Mouse (Mus musculus): ENCODE measurements around the gene Slc37a3. TPM values are rescaled to one million over a fixed set of nuclear protein-coding genes. Genes with fewer than 3 reads are reported as not detected.

Gene Slc37a3
- polyA plus RNA-seq, 2 experiments = 42.8 to 62.6 TPM

DNA sequence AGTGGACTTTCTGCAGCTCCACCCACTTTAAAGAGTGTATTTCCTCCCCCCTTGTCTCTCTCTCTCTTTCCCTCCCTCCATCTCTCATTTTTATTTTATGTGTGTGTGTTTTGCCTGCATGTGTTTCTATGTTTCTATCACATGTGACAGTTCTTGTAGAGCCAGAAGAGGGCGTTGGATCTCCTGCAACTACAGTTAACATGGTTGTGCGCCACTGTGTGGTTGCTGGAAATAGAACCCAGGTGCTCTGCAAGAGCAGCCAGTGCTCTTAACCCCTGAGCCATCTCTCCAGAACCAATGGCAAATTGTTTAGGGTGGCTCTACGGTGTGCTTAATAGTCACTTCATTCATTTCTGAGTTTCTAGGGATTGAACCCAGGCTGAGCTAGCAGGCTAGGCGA, 81.0 kb downstream of the Slc37a3 start:
- H3K4me3 ChIP-seq (replicated peaks; ENCODE audit: low read length) = no peak overlapping the region
- H3K4me2 ChIP-seq (replicated peaks; ENCODE audit: low read depth, low read length, severe bottlenecking) = peak overlapping the region; percentile 39; the same call in 1 of the 2 replicates
- H3K27ac ChIP-seq (replicated peaks; ENCODE audit: low read depth, low read length) = peak overlapping the region; percentile 56; the same call in 1 of the 2 replicates

DNA sequence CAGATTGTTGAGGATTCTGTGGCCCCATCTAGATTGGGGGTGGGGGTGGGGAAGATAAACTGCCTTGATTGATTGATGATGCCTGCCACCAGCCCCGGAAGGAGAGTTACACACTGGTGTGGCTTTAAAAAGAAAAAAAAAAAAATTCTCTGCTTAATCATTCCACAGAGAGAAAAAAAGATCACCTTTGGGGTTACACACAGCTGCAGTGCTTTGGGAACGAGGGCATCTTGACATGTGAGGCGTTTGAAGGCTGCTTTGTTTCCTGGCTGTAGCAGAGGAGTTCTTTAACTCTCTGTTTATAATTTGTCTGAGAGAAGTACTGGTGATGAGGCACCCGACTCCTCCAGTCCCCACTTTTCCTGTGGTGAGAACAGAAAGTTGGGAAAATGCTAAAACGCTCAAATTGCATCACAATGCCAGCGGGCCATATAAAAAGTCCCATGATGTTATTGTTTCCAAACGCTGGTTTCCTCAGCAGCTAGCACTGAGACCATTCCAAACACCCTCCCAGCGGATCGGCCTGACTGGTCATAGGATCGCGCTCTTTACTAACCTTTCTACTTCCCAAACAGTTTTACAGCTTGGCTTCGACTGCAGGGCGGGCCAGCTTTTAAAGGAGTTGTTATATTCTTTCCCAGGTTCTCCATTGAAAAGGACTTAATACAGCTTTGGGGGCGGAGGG, 81.6 kb downstream of the Slc37a3 start:
- peak overlapping the region; percentile 56 for H3K27ac ChIP-seq (replicated peaks; ENCODE audit: low read depth, low read length)
- DNase-seq (ENCODE audit: low spot score) (peak; percentile 42), ATAC-seq (ENCODE audit: low FRiP score, low read depth) (peak; percentile 81)
- no peak for TF ChIP-seq POLR2A (IDR thresholded peaks at IDR 0.05; ENCODE audit: borderline replicate concordance, extremely low read depth, insufficient read depth, insufficient read length)
- no peaks in the 10 kb centered on the region for H3K36me3 ChIP-seq (ENCODE audit: control insufficient read depth, insufficient read depth, low read length)
- 0 out of 2 replicates have a peak overlapping the region, but pooled peaks have one; percentile 4 for H3K4me3 ChIP-seq (replicated peaks; ENCODE audit: low read length)
- H3K4me2 ChIP-seq (replicated peaks; ENCODE audit: low read depth, low read length, severe bottlenecking) = peak overlapping the region; percentile 39
- H3K9me3 ChIP-seq (ENCODE audit: control insufficient read depth, low read length) = no peaks in the 10 kb centered on the region
- 12% methylated on average over 14 of the region's 14 CpGs for WGBS
- no peaks in the 10 kb centered on the region for H3K27me3 ChIP-seq (ENCODE audit: control insufficient read depth, insufficient read depth, low read length)
- 0 out of 2 replicates have a peak overlapping the region, but pooled peaks have one; percentile 0 for H3K9ac ChIP-seq (ENCODE audit: low read depth, low read length, severe bottlenecking)
- peaks cover 13% of the 10 kb centered on the region for H3K4me1 ChIP-seq (ENCODE audit: control insufficient read depth, insufficient read depth, low read length)

More for the DNA sequence above, 81.0 kb downstream of the Slc37a3 start:
- Histone ChIP-seq H3K9ac (ENCODE audit: low read depth, low read length, severe bottlenecking) (0 out of 2 replicates have a peak overlapping the region, but pooled peaks have one; percentile 0), H3K4me1 (ENCODE audit: control insufficient read depth, insufficient read depth, low read length) (peaks cover 13% of the 10 kb centered on the region), H3K9me3 (ENCODE audit: control insufficient read depth, low read length) (no peaks in the 10 kb centered on the region), H3K36me3 (ENCODE audit: control insufficient read depth, insufficient read depth, low read length) (no peaks in the 10 kb centered on the region), H3K27me3 (ENCODE audit: control insufficient read depth, insufficient read depth, low read length) (no peaks in the 10 kb centered on the region)
- DNase-seq (ENCODE audit: low spot score) (peak; percentile 49), ATAC-seq (ENCODE audit: low FRiP score, low read depth) (no peak)
- 68% methylated on average over 4 of the region's 4 CpGs for WGBS
- no peak for TF ChIP-seq POLR2A (IDR thresholded peaks at IDR 0.05; ENCODE audit: borderline replicate concordance, extremely low read depth, insufficient read depth, insufficient read length)

- Histone ChIP-seq H3K4me3 (replicated peaks; ENCODE audit: low read length) (no peak overlapping the region), H3K9ac (ENCODE audit: low read depth, low read length, severe bottlenecking) (no peak overlapping the region), H3K4me1 (ENCODE audit: control insufficient read depth, insufficient read depth, low read length) (peaks cover 13% of the 10 kb centered on the region), H3K27ac (replicated peaks; ENCODE audit: low read depth, low read length) (no peak overlapping the region), H3K27me3 (ENCODE audit: control insufficient read depth, insufficient read depth, low read length) (no peaks in the 10 kb centered on the region), H3K9me3 (ENCODE audit: control insufficient read depth, low read length) (no peaks in the 10 kb centered on the region), H3K36me3 (ENCODE audit: control insufficient read depth, insufficient read depth, low read length) (no peaks in the 10 kb centered on the region), H3K4me2 (replicated peaks; ENCODE audit: low read depth, low read length, severe bottlenecking) (0 out of 2 replicates have a peak overlapping the region, but pooled peaks have one; percentile 13)
- TF ChIP-seq POLR2A (IDR thresholded peaks at IDR 0.05; ENCODE audit: borderline replicate concordance, extremely low read depth, insufficient read depth, insufficient read length) = no peak
- 47% methylated on average over 7 of the region's 7 CpGs for WGBS
- DNase-seq (ENCODE audit: low spot score) = no peak
- no peak for ATAC-seq (ENCODE audit: low FRiP score, low read depth)
Observed at GRCm38 (mm10) chr6:39289721-39290120, 87.8 kb downstream of the Slc37a3 start.

DNA sequence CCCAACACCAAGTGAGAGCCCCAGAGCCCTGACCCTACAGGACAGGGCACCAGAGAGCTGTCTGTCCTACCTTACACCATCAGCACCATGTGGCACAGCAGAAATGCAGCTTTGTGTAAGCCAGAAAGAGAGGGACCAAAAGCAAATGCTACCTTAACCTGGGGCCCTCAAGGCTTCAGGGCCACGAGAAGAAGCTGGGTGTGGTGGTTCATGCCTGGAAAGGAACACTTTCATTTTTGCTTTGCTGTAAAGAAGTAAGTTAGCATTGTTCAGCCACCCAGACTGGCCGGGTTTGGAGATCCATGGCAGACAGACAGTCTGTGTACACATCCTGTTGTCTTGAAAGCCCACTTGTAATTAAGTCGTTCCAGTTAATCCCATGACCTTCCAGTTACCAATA, 89.7 kb downstream of the Slc37a3 start:
- Histone ChIP-seq H3K4me2 (replicated peaks; ENCODE audit: low read depth, low read length, severe bottlenecking) (no peak overlapping the region), H3K9ac (ENCODE audit: low read depth, low read length, severe bottlenecking) (no peak overlapping the region), H3K27me3 (ENCODE audit: control insufficient read depth, insufficient read depth, low read length) (no peaks in the 10 kb centered on the region), H3K9me3 (ENCODE audit: control insufficient read depth, low read length) (no peaks in the 10 kb centered on the region), H3K36me3 (ENCODE audit: control insufficient read depth, insufficient read depth, low read length) (no peaks in the 10 kb centered on the region), H3K4me1 (ENCODE audit: control insufficient read depth, insufficient read depth, low read length) (peaks cover 13% of the 10 kb centered on the region), H3K4me3 (replicated peaks; ENCODE audit: low read length) (no peak overlapping the region), H3K27ac (replicated peaks; ENCODE audit: low read depth, low read length) (no peak overlapping the region)
- no peak for TF ChIP-seq POLR2A (IDR thresholded peaks at IDR 0.05; ENCODE audit: borderline replicate concordance, extremely low read depth, insufficient read depth, insufficient read length)
- DNase-seq (ENCODE audit: low spot score) (no peak), ATAC-seq (ENCODE audit: low FRiP score, low read depth) (no peak)
- 77% methylated on average over 3 of the region's 3 CpGs for WGBS

GRCm38 (mm10) chr6:39286732-39287083, 90.8 kb downstream of the Slc37a3 start:
- no peak overlapping the region for H3K4me2 ChIP-seq (replicated peaks; ENCODE audit: low read depth, low read length, severe bottlenecking)
- no peaks in the 10 kb centered on the region for H3K36me3 ChIP-seq (ENCODE audit: control insufficient read depth, insufficient read depth, low read length)
- ATAC-seq (ENCODE audit: low FRiP score, low read depth) = no peak
- no peak overlapping the region; the same call in 1 of the 2 replicates for H3K9ac ChIP-seq (ENCODE audit: low read depth, low read length, severe bottlenecking)
- no peak for TF ChIP-seq POLR2A (IDR thresholded peaks at IDR 0.05; ENCODE audit: borderline replicate concordance, extremely low read depth, insufficient read depth, insufficient read length)
- H3K9me3 ChIP-seq (ENCODE audit: control insufficient read depth, low read length) = no peaks in the 10 kb centered on the region
- no peak overlapping the region for H3K4me3 ChIP-seq (replicated peaks; ENCODE audit: low read length)
- H3K27ac ChIP-seq (replicated peaks; ENCODE audit: low read depth, low read length) = no peak overlapping the region
- H3K4me1 ChIP-seq (ENCODE audit: control insufficient read depth, insufficient read depth, low read length) = peaks cover 13% of the 10 kb centered on the region
- no peaks in the 10 kb centered on the region for H3K27me3 ChIP-seq (ENCODE audit: control insufficient read depth, insufficient read depth, low read length)
- DNase-seq (ENCODE audit: low spot score) = no peak
- 8% methylated on average over 5 of the region's 5 CpGs for WGBS
